Mouse (Mus musculus): ENCODE measurements at regions not wholly inside any gene's neighbourhood (a gene's known extent, or its start where the extent isn't known, plus 50 kb on each side); places are given as distances from the start of the nearest gene placed in this dataset.

DNA sequence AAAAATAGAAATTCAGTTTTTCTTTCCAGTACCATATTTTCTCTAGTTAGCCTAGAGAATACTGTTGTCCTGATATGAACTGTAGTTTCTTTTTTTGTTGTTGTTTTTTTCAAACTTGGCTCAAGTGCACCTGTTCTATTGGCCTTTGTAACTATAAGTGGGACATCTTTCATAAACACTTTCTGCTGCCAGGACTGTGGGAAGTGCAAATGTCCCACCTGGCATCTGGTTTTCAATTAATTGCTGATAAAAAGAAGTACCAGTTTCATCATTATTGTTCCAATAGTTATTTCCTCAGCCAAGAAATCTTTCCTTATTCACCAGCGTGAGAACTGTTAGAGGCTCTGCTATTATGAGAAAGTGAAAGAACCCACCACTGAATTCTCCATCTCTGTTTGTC, 695.0 kb downstream of the Epha4 start:
- TF ChIP-seq GATA1 (IDR thresholded peaks at IDR 0.05; ENCODE audit: borderline replicate concordance, low read length) (no peak), FLI1 (IDR thresholded peaks at IDR 0.05; ENCODE audit: low read length) (no peak)
